Mouse (Mus musculus): ENCODE results near the gene Ccdc8. TPM values are rescaled to one million over a fixed set of nuclear protein-coding genes. Genes with fewer than 3 reads are reported as not detected.

Gene Ccdc8
- polyA plus RNA-seq, 1 experiment: 9.7 TPM

DNA sequence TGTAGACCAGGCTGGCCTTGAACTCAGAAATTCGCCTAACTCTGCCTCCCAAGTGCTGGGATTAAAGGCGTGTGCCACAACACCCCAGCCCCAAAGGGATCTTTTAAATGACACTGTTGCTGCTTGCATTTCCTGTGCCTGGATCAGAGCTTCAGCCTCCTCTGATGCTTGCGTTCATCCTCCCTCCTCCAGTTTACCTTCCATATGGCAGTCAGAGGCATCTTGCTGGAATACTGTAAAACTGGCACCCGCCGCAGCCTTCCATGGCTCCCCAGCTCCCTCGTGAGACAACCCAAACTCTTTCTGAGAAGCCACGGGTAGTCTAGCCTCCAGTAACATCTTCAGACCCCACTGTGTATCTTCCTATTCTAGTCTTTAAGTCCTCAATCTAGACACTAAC, 36.4 kb downstream of the Ccdc8 start:
- Histone ChIP-seq H3K36me3 (ENCODE audit: control insufficient read depth, insufficient read depth) (no peaks in the 10 kb centered on the region), H3K79me2 (ENCODE audit: control insufficient read depth, insufficient read depth) (peaks cover 36% of the 10 kb centered on the region), H3K27me3 (ENCODE audit: control insufficient read depth, insufficient read depth, insufficient read length) (no peaks in the 10 kb centered on the region), H3ac (ENCODE audit: control insufficient read depth, insufficient read length, low read depth) (no peak overlapping the region), H3K4me3 (ENCODE audit: insufficient read depth, poor library complexity, severe bottlenecking) (no peak overlapping the region), H3K79me3 (ENCODE audit: low read depth) (peaks cover 26% of the 10 kb centered on the region)
- TF ChIP-seq FOSL1 (IDR thresholded peaks at IDR 0.05; ENCODE audit: insufficient read depth, low read length, poor library complexity, severe bottlenecking): no peak

DNA sequence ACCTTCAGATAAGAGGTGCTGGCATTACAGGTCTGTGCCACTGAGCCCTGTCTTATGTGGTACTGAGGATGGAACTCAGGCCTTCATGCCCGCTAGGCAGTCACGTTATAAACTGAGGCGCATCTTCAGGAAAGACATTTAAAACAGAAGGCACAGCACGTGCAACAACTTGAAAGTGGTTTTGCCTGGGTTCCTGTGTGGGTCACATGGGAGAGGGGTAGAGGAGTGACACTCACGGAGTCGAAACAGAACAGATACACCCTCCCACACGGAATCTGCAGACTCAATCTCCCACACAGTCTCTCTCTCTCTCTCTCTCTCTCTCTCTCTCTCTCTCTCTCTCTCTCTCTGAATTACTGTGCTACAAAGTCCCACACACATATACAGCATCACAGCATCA, 37.7 kb downstream of the Ccdc8 start:
- Histone ChIP-seq H3K27me3 (ENCODE audit: control insufficient read depth, insufficient read depth, insufficient read length) (no peaks in the 10 kb centered on the region), H3K36me3 (ENCODE audit: control insufficient read depth, insufficient read depth) (no peaks in the 10 kb centered on the region), H3ac (ENCODE audit: control insufficient read depth, insufficient read length, low read depth) (no peak overlapping the region), H3K79me2 (ENCODE audit: control insufficient read depth, insufficient read depth) (peaks cover 23% of the 10 kb centered on the region), H3K4me3 (ENCODE audit: insufficient read depth, poor library complexity, severe bottlenecking) (no peak overlapping the region), H3K79me3 (ENCODE audit: low read depth) (peaks cover 18% of the 10 kb centered on the region)
- TF ChIP-seq MYOD1 (IDR thresholded peaks at IDR 0.05; ENCODE audit: control insufficient read depth, insufficient read length, low read depth) (no peak), CEBPB (IDR thresholded peaks at IDR 0.05; ENCODE audit: low read depth) (no peak), USF1 (IDR thresholded peaks at IDR 0.05; ENCODE audit: low read depth) (no peak), MYOG (IDR thresholded peaks at IDR 0.05; ENCODE audit: control insufficient read depth, extremely low read depth, insufficient read length) (no peak), CTCF (IDR thresholded peaks at IDR 0.05; ENCODE audit: control insufficient read depth, insufficient read depth, insufficient read length) (no peak), FOSL1 (IDR thresholded peaks at IDR 0.05; ENCODE audit: insufficient read depth, low read length, poor library complexity, severe bottlenecking) (no peak), MAX (IDR thresholded peaks at IDR 0.05) (no peak)

DNA sequence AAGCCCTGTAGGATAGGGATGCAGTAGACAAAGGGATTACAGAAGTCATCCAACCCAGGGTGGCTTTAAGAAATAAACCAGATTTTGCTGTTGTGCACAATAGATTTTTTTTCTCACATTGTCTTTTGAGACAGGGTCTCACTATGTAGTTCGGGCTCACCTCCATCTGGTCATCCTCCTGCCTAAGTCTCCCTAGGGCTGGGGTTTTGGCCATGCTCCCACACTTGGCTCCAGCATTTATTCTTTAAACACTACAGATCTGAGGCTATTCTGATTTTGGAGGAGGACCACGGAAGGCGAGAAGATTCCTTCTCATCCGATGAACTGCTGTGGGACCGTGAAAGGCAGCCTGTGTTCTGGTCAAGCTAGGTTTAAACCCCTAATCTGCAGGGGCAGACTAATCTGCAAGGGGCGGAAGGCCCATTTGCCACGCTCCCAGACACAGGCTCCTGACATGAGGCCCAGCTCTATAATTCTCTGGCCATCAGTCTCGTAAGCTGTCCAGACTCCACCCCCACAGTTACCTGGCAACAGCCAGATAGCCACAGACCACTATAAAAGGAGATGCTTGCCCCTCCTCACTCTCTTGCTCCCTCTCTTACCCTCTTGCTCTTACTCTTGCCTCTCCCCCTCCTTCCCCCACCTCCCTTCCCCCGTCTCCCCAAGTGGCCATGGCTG, 45.6 kb downstream of the Ccdc8 start:
- no peaks in the 10 kb centered on the region for H3K79me2 ChIP-seq (ENCODE audit: control insufficient read depth, insufficient read depth)
- no peak overlapping the region for H3K4me3 ChIP-seq (ENCODE audit: insufficient read depth, poor library complexity, severe bottlenecking)
- H3ac ChIP-seq (ENCODE audit: control insufficient read depth, insufficient read length, low read depth): no peak overlapping the region
- no peaks in the 10 kb centered on the region for H3K79me3 ChIP-seq (ENCODE audit: low read depth)
- TF ChIP-seq CTCF (IDR thresholded peaks at IDR 0.05; ENCODE audit: control insufficient read depth, insufficient read depth, insufficient read length) (no peak), MYOD1 (IDR thresholded peaks at IDR 0.05; ENCODE audit: control insufficient read depth, insufficient read length, low read depth) (no peak), FOSL1 (IDR thresholded peaks at IDR 0.05; ENCODE audit: insufficient read depth, low read length, poor library complexity, severe bottlenecking) (no peak), USF1 (IDR thresholded peaks at IDR 0.05; ENCODE audit: low read depth) (no peak), CEBPB (IDR thresholded peaks at IDR 0.05; ENCODE audit: low read depth) (no peak), MAX (IDR thresholded peaks at IDR 0.05) (no peak), MYOG (IDR thresholded peaks at IDR 0.05; ENCODE audit: control insufficient read depth, extremely low read depth, insufficient read length) (no peak)
- H3K36me3 ChIP-seq (ENCODE audit: control insufficient read depth, insufficient read depth): no peaks in the 10 kb centered on the region
- peaks cover 3% of the 10 kb centered on the region for H3K27me3 ChIP-seq (ENCODE audit: control insufficient read depth, insufficient read depth, insufficient read length)

DNA sequence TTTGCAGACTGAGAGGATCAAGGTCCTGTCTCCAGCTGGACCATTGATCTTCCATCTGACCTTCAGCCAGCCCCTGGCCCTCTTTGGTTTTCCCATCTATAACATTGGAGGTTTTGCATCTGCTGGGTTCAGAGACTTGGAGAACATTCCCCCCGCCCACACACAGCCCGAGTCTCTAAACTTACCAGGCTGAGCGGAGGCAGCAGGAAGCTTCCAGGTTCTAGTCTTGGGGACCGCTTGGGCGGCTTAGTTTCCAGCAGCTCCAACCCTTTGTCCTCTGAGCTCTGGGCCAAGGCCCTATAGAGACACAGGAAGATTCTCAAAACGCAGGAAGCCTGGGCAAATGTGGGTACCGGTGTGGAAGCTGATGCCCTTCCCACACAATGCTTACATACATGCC, 46.9 kb downstream of the Ccdc8 start:
- Histone ChIP-seq H3K79me2 (ENCODE audit: control insufficient read depth, insufficient read depth) (no peaks in the 10 kb centered on the region), H3ac (ENCODE audit: control insufficient read depth, insufficient read length, low read depth) (no peak overlapping the region), H3K36me3 (ENCODE audit: control insufficient read depth, insufficient read depth) (no peaks in the 10 kb centered on the region), H3K4me3 (ENCODE audit: insufficient read depth, poor library complexity, severe bottlenecking) (no peak overlapping the region), H3K79me3 (ENCODE audit: low read depth) (no peaks in the 10 kb centered on the region), H3K27me3 (ENCODE audit: control insufficient read depth, insufficient read depth, insufficient read length) (peaks cover 3% of the 10 kb centered on the region)
- TF ChIP-seq FOSL1 (IDR thresholded peaks at IDR 0.05; ENCODE audit: insufficient read depth, low read length, poor library complexity, severe bottlenecking) (no peak), MYOD1 (IDR thresholded peaks at IDR 0.05; ENCODE audit: control insufficient read depth, insufficient read length, low read depth) (no peak), MYOG (IDR thresholded peaks at IDR 0.05; ENCODE audit: control insufficient read depth, extremely low read depth, insufficient read length) (no peak), MAX (IDR thresholded peaks at IDR 0.05) (no peak), CTCF (IDR thresholded peaks at IDR 0.05; ENCODE audit: control insufficient read depth, insufficient read depth, insufficient read length) (no peak)

DNA sequence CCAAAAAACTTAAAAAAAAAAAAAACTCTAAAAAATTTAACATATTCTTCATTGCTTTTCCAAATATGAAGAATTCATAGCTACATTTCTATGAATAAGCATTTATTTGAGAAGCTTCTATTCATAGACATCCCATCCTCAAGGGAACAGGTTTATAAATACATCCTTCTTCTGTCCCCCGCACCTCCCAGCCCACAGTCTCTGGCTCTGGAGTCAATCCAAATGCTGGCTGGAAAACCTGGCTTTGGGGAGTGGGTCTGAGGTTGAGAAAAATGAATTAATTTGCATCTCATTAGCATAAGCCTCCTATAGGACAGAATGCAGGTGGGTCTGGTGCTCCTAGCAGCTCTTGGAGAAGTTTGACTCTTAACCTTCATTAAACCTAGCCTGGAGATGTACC, 53.2 kb downstream of the Ccdc8 start:
- peaks cover 2% of the 10 kb centered on the region for H3K27me3 ChIP-seq (ENCODE audit: control insufficient read depth, insufficient read depth, insufficient read length)
- no peaks in the 10 kb centered on the region for H3K79me2 ChIP-seq (ENCODE audit: control insufficient read depth, insufficient read depth)
- no peaks in the 10 kb centered on the region for H3K36me3 ChIP-seq (ENCODE audit: control insufficient read depth, insufficient read depth)
- H3K4me3 ChIP-seq (ENCODE audit: insufficient read depth, poor library complexity, severe bottlenecking): no peak overlapping the region
- H3K79me3 ChIP-seq (ENCODE audit: low read depth): no peaks in the 10 kb centered on the region
- no peak for TF ChIP-seq MYOD1 (IDR thresholded peaks at IDR 0.05; ENCODE audit: control insufficient read depth, insufficient read length, low read depth)
- TF ChIP-seq FOSL1 (IDR thresholded peaks at IDR 0.05; ENCODE audit: insufficient read depth, low read length, poor library complexity, severe bottlenecking): no peak
- no peak for TF ChIP-seq CTCF (IDR thresholded peaks at IDR 0.05; ENCODE audit: control insufficient read depth, insufficient read depth, insufficient read length)
- no peak for TF ChIP-seq CEBPB (IDR thresholded peaks at IDR 0.05; ENCODE audit: low read depth)
- no peak for TF ChIP-seq USF1 (IDR thresholded peaks at IDR 0.05; ENCODE audit: low read depth)
- TF ChIP-seq MAX (IDR thresholded peaks at IDR 0.05): no peak
- no peak for TF ChIP-seq MYOG (IDR thresholded peaks at IDR 0.05; ENCODE audit: control insufficient read depth, extremely low read depth, insufficient read length)
- H3ac ChIP-seq (ENCODE audit: control insufficient read depth, insufficient read length, low read depth): no peak overlapping the region

Other genes starting within 250 kb of the Ccdc8 start
- 31.5 TPM for gene Slc1a5, start 211.4 kb upstream of the Ccdc8 start, polyA plus RNA-seq (2012; fragmentation: generic; extraction: Trizol)
- 50.4 TPM for gene Strn4, start 176.8 kb upstream of the Ccdc8 start, polyA plus RNA-seq (2012; fragmentation: generic; extraction: Trizol)
- gene Fkrp, start 176.0 kb upstream of the Ccdc8 start, polyA plus RNA-seq (2012; fragmentation: generic; extraction: Trizol): 28.9 TPM
- gene Prkd2, start 149.8 kb upstream of the Ccdc8 start, polyA plus RNA-seq (2012; fragmentation: generic; extraction: Trizol): 5.5 TPM
- gene Dact3, start 117.4 kb upstream of the Ccdc8 start, polyA plus RNA-seq (2012; fragmentation: generic; extraction: Trizol): 5.3 TPM
- 2.6 TPM for gene Gng8, start 100.9 kb upstream of the Ccdc8 start, polyA plus RNA-seq (2012; fragmentation: generic; extraction: Trizol)
- 5.7 TPM for gene Ptgir, start 86.2 kb upstream of the Ccdc8 start, polyA plus RNA-seq (2012; fragmentation: generic; extraction: Trizol)
- 365 TPM for gene Calm3, start 68.6 kb upstream of the Ccdc8 start, polyA plus RNA-seq (2012; fragmentation: generic; extraction: Trizol)
- gene Pnmal2, start 48.0 kb upstream of the Ccdc8 start, polyA plus RNA-seq (2012; fragmentation: generic; extraction: Trizol): 12.6 TPM
- not detected for gene Pnmal1, start 33.0 kb upstream of the Ccdc8 start, polyA plus RNA-seq (2012; fragmentation: generic; extraction: Trizol)
- gene Gm42372, start 9.6 kb upstream of the Ccdc8 start, polyA plus RNA-seq (2012; fragmentation: generic; extraction: Trizol): not detected
- gene Ppp5c, start 35.2 kb downstream of the Ccdc8 start, polyA plus RNA-seq (2012; fragmentation: generic; extraction: Trizol): 143 TPM
- not detected for gene Hif3a, start 69.7 kb downstream of the Ccdc8 start, polyA plus RNA-seq (2012; fragmentation: generic; extraction: Trizol)
- gene Psg16, start 81.3 kb downstream of the Ccdc8 start, polyA plus RNA-seq (2012; fragmentation: generic; extraction: Trizol): not detected
- not detected for gene Ceacam3, start 157.6 kb downstream of the Ccdc8 start, polyA plus RNA-seq (2012; fragmentation: generic; extraction: Trizol)
- gene Psg29, start 210.8 kb downstream of the Ccdc8 start, polyA plus RNA-seq (2012; fragmentation: generic; extraction: Trizol): not detected